Mouse (Mus musculus) adrenal gland, postnatal 0 days (tissue): ENCODE measurements around the gene Elfn1. TPM values are rescaled to one million over a fixed set of nuclear protein-coding genes. Genes with fewer than 3 reads are reported as not detected.

ENCODE experiments used
- polyA plus RNA-seq: library from polyadenylated mRNA; unstranded; fragments of >200 nt; fragmentation: Nextera tagmentation; extraction: Ambion mirVana; gene quantifications from 2 replicates; pipeline ENCODE4 v1.2.1, GENCODE M21; 2015

Gene Elfn1
- polyA plus RNA-seq: 4.4 and 5.6 TPM in 2 replicates

GRCm38 (mm10) chr5:139907714-139908242 is at the start of gene Elfn1:
Gene Elfn1, plus strand, starts transcription at chr5:139907943.

Other genes starting within 250 kb of the Elfn1 start
- gene Micall2, start 171.6 kb upstream of the Elfn1 start, polyA plus RNA-seq: 3.9 and 4.4 TPM in 2 replicates
- gene Ints1, start 132.3 kb upstream of the Elfn1 start, polyA plus RNA-seq: 9.3 and 10.2 TPM in 2 replicates
- 13.3 and 23.8 TPM in 2 replicates for gene Mafk, start 116.4 kb upstream of the Elfn1 start, polyA plus RNA-seq
- gene Tmem184a, start 88.0 kb upstream of the Elfn1 start, polyA plus RNA-seq: 0.55 and 1.3 TPM in 2 replicates
- 0.28 TPM in 1 of 2 replicates, not detected in the other for gene Gm26938, start 81.5 kb upstream of the Elfn1 start, polyA plus RNA-seq
- gene Psmg3, start 81.1 kb upstream of the Elfn1 start, polyA plus RNA-seq: 46.2 and 49.2 TPM in 2 replicates